Comparison of ENCODE assay signal across 18 mouse cellular contexts in genomic region chr5:33430106-33430505, GRCm38 (mm10). TPM values are rescaled to one million over a fixed set of nuclear protein-coding genes. Genes with fewer than 3 reads are reported as not detected.
DNase-seq lines count a peak whose midpoint lies in the region; ATAC-seq lines count a peak whose summit lies in the region.
"Had no signal": no experiment of that assay in that cellular context is flagged by ENCODE, and none has a peak within 500 bp of the region (broad histone marks: within the 10 kb centered on the region; RNA-seq: fewer than 3 reads in every experiment).

No protein-coding gene starts in this region.

- 5% methylated on average over 16 of the region's 16 CpGs for WGBS in heart, embryonic 10.5 days
- WGBS in kidney, embryonic 15.5 days = 2% methylated on average over 16 of the region's 16 CpGs
- WGBS in embryonic facial prominence, embryonic 13.5 days = under 1% methylated on average over 16 of the region's 16 CpGs
- WGBS in limb, embryonic 13.5 days = 3% methylated on average over 16 of the region's 16 CpGs

- H3K4me2 ChIP-seq in kidney, embryonic 15.5 days = peak overlapping the region; percentile 50; the same call in 1 of the 2 replicates
- H3K4me2 ChIP-seq in embryonic facial prominence, embryonic 13.5 days = no peak overlapping the region
- H3K4me2 ChIP-seq in limb, embryonic 13.5 days (replicated peaks) = peak overlapping the region; percentile 57; the same call in 1 of the 2 replicates

- no peaks in the 10 kb centered on the region for H3K9me3 ChIP-seq in heart, embryonic 10.5 days
- no peaks in the 10 kb centered on the region for H3K9me3 ChIP-seq in kidney, embryonic 15.5 days (replicated peaks)
- no peaks in the 10 kb centered on the region for H3K9me3 ChIP-seq in embryonic facial prominence, embryonic 13.5 days
- no peaks in the 10 kb centered on the region for H3K9me3 ChIP-seq in limb, embryonic 13.5 days

- no peak for ATAC-seq in kidney, embryonic 15.5 days (replicated peaks; ENCODE audit: low FRiP score)
- ATAC-seq in embryonic facial prominence, embryonic 13.5 days (ENCODE audit: insufficient number of reproducible peaks, insufficient read depth, low FRiP score, low TSS enrichment, low read depth) = no peak
- ATAC-seq in limb, embryonic 13.5 days (ENCODE audit: low FRiP score, low read depth) = no peak
- ATAC-seq: Patski had no signal

- H3K4me3 ChIP-seq in heart, embryonic 10.5 days = peak overlapping the region; percentile 58
- H3K4me3 ChIP-seq in kidney, embryonic 15.5 days (replicated peaks) = peak overlapping the region; percentile 29; the same call in 1 of the 2 replicates
- H3K4me3 ChIP-seq in embryonic facial prominence, embryonic 13.5 days = peak overlapping the region; percentile 29
- H3K4me3 ChIP-seq in limb, embryonic 13.5 days = peak overlapping the region; percentile 36; the same call in 1 of the 2 replicates

- no peaks in the 10 kb centered on the region for H3K36me3 ChIP-seq in heart, embryonic 10.5 days
- no peaks in the 10 kb centered on the region for H3K36me3 ChIP-seq in kidney, embryonic 15.5 days
- H3K36me3 ChIP-seq in embryonic facial prominence, embryonic 13.5 days = no peaks in the 10 kb centered on the region
- H3K36me3 ChIP-seq in limb, embryonic 13.5 days = no peaks in the 10 kb centered on the region

- H3K27ac ChIP-seq in heart, embryonic 10.5 days = no peak overlapping the region
- H3K27ac ChIP-seq in kidney, embryonic 15.5 days = no peak overlapping the region
- no peak overlapping the region for H3K27ac ChIP-seq in embryonic facial prominence, embryonic 13.5 days
- H3K27ac ChIP-seq in limb, embryonic 13.5 days = no peak overlapping the region

- no peak overlapping the region for H3K9ac ChIP-seq in kidney, embryonic 15.5 days
- no peak overlapping the region for H3K9ac ChIP-seq in embryonic facial prominence, embryonic 13.5 days
- H3K9ac ChIP-seq in limb, embryonic 13.5 days = no peak overlapping the region

- DNase-seq in heart, embryonic 10.5 days (ENCODE audit: low spot score) = no peak
- no peak for DNase-seq in heart, postnatal 4 days
- no peak for DNase-seq in kidney, adult 8-10 months
- no peak for DNase-seq in spleen, postnatal 4 days (ENCODE audit: low spot score in 2 of 2)
- no peak for DNase-seq in urinary bladder, postnatal 25 days (ENCODE audit: low spot score)
- DNase-seq: cerebellum, adult 9-11 months; layer of hippocampus, adult 9-11 months; thymus, postnatal 4 days had no signal

- H3K4me1 ChIP-seq in heart, embryonic 10.5 days = peaks cover 51% of the 10 kb centered on the region
- H3K4me1 ChIP-seq in kidney, embryonic 15.5 days = peaks cover 44% of the 10 kb centered on the region
- H3K4me1 ChIP-seq in embryonic facial prominence, embryonic 13.5 days = peaks cover 40% of the 10 kb centered on the region
- H3K4me1 ChIP-seq in limb, embryonic 13.5 days = peaks cover 45% of the 10 kb centered on the region

- H3K27me3 ChIP-seq in heart, embryonic 10.5 days (ENCODE audit: insufficient read depth, poor library complexity, severe bottlenecking) = peaks cover 99% of the 10 kb centered on the region
- peaks cover 98% of the 10 kb centered on the region for H3K27me3 ChIP-seq in kidney, embryonic 15.5 days
- H3K27me3 ChIP-seq in embryonic facial prominence, embryonic 13.5 days = peaks cover 99% of the 10 kb centered on the region
- peaks cover 99% of the 10 kb centered on the region for H3K27me3 ChIP-seq in limb, embryonic 13.5 days

RNA-seq across cellular contexts. Expression of gene Nkx1-1, which starts 3.7 kb away (rescaled TPM):
- not detected in 2 replicates for polyA plus RNA-seq in heart, embryonic 10.5 days (2016; fragmentation: Nextera tagmentation; extraction: Ambion mirVana)
- total RNA-seq in heart, postnatal 4 days (2021) = not detected
- not detected in 2 replicates for polyA plus RNA-seq in kidney, embryonic 15.5 days (2015; fragmentation: Nextera tagmentation; extraction: Ambion mirVana)
- not detected in 2 replicates for polyA plus RNA-seq in embryonic facial prominence, embryonic 13.5 days (2015; fragmentation: Nextera tagmentation; extraction: Ambion mirVana)
- polyA plus RNA-seq in limb, embryonic 13.5 days (2015; fragmentation: Nextera tagmentation; extraction: Ambion mirVana) = not detected in 2 replicates
- total RNA-seq: left cerebral cortex, postnatal 25 days; megakaryocyte progenitor cell, adult 5-6 weeks had no signal
- polyA plus RNA-seq: heart, embryonic 16.5 days; kidney, embryonic 16.5 days; liver, embryonic 16.5 days; Patski; small intestine, adult 2 months had no signal

RNA-seq across cellular contexts. Expression of gene Uvssa, which starts 51.8 kb away (rescaled TPM):
- polyA plus RNA-seq in heart, embryonic 10.5 days (2016; fragmentation: Nextera tagmentation; extraction: Ambion mirVana) = 4.2 and 5.1 TPM in 2 replicates
- 1 to 10 TPM; 6.3 to 6.7 TPM for total RNA-seq in heart, postnatal 4 days (2021)
- 8.5 and 9.4 TPM in 2 replicates for polyA plus RNA-seq in kidney, embryonic 15.5 days (2015; fragmentation: Nextera tagmentation; extraction: Ambion mirVana)
- 10.7 and 13.3 TPM in 2 replicates for polyA plus RNA-seq in embryonic facial prominence, embryonic 13.5 days (2015; fragmentation: Nextera tagmentation; extraction: Ambion mirVana)
- 13.1 and 13.9 TPM in 2 replicates for polyA plus RNA-seq in limb, embryonic 13.5 days (2015; fragmentation: Nextera tagmentation; extraction: Ambion mirVana)
